Mouse (Mus musculus) retina, postnatal 1 day (tissue): ENCODE data around the gene Slc35b2.

Experiments used
- DNase-seq: peaks from one replicate; pipeline ENCODE4 v3.0.0-alpha.2; 2012

Gene Slc35b2

DNA sequence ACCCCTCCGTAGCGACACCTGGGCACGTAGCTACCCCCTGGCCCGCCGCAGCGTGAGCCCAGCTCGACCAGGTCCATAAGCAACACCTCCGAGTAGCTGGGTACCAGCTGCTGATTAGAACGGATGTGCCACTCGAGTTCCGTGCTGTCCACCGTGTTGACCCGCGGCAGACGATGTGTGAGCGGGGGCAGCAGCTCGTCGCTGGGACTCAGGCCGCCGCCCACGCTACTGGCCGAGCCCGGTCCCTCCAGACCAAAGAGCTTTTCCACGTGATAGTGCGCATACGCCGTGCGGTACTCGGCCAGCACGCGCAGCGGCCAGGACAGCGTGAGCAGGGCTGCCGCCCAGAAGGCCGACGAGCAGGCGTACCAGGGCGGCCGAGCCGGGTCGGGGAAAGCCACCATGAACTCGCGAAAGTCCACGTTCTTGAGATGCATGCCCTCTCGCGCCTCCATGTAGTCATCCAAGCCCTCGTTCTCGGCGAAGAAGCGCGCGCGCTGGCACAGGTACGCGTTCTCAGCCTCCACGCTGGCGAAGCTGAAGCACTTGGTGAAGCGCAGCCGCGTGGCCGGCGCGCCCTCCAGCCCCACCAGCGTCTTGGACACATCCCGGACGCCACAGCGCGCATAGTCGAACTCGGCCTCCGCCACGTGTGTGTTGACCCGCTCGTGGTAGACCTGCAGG lies 18.3 kb upstream of the Slc35b2 start:
- DNase-seq = peak; percentile 51

DNA sequence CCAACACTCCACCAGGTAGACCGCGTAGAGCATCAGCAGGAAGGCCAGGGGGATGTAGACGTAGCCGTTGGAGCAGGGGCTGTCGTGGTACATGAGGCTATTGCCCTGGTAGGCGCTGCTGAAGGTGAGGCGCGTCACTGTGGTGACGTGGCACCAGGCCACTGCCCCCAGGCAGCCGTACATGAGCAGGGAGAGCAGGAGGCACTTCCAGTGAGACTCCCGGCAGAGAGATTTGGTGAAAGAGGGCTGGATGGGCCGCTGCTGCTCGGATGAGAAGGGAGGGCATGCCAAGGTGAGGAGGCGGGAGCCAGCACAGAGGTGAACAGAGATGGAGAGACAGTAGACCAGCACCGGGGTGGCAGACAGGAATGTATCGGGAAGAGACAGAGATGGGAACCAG lies 16.7 kb upstream of the Slc35b2 start:
- DNase-seq = no peak

DNA sequence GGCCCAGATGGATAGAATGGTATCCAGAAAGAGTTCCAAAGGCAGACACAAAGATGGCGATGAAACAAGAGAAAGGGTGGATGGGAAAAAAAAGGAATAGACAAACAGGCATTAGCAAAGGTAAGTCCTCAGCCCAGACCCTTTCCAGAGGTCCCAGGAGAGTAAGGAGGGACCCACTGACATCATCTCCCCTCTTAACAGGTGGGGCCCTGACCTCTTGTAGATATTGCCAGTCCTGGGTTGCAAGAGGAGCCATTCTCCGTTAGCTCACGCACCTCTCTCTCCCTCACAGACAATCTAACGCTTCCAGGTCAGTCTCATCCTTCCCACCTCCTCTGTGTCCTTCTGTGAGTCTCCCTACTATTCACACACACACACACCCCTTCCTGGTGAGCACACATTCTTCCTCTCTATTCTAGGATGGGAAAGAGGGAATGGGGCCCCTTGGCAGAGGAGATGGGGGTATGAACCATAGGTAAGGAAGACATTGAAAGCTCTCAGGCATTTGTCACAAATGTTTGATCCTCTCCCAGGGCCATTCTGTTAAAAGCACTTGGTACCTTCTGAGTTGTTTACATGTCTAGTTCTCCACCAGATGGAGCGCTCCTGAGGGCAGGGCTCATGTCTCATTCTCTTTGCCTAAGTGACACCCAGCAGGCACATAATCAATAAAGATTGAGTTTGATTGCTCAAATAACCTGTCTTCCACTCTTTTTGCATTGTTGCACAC lies 16.0 kb upstream of the Slc35b2 start:
- no peak for DNase-seq

DNA sequence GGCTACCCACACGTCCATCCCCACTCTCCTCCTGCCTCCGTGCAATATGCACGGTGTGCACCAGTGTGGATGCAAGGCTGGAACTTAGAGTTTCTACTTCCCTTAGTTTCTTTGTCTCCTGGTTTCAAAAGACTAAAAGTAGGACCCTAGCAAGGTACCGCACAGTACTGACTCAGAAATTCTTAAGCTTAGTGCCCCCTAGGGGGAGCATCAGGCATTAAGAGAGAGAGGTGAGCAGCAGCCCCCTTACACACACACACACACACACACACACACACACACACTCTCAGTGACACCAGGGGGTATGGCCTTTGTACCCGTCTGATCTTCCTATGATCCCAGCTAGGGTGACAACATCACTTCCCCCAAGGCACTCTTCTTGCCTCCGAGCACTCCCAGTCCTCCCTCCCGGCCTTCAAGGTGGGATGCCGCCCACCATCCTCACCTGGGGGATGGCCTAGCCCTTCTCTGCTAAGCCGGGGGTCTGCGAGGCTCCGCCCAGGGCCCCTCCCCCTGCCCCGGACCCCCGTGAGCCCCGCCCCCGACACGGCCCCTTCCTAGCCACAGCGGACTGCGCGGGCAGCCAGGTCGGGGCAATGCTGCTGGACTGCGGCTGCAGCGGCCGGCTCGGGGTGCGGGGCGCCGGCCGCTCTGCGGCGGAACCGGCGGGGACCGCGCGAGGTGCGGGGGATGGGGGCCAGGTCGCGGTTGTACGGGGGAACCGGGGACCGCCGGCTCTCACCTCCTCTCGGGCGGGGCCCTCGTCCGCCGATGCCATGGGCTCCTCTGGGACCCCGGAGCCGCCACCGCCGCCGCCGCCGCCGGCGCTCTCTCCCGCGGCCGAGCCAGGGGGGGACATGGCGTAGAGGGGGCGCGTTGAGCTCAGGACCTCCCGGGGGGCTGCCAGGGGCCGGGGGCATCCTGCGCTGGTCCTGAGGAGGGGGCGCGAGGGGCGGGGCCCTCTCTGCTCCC lies 14.8 kb upstream of the Slc35b2 start:
- peak; percentile 80 for DNase-seq

DNA sequence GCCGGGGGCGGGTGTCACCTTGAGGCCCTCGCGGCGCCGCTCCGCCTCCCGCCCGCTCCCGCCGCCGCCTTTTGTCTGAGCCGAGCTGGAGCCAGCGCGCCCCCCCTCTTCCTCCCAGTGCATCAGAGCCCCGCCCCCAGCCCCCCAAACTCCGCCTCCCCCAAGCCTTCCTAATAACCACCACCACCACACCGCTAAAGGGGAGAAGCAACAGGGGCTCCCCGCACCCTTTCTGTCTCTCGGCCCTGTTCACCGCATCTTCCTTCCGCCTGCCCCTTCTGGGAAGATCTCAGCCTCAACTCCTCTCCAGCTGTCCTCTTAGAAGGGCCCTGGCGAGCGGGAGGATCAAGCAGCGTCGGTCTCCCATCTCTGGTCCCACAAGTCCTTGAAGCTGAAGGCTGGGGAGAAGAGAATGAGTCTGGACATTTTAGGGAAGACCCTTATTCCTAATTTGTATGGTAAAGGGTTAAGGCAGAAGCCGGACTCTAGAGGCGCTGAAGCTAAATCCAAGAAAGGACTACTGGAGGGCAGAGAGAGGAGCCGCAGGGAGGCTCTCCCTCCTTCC lies 14.0 kb upstream of the Slc35b2 start, which contains the start of gene Tmem151b:
Gene Tmem151b, minus strand, starts transcription at position 61 of the 565 bp plus-strand sequence.
- peak; percentile 74 for DNase-seq

DNA sequence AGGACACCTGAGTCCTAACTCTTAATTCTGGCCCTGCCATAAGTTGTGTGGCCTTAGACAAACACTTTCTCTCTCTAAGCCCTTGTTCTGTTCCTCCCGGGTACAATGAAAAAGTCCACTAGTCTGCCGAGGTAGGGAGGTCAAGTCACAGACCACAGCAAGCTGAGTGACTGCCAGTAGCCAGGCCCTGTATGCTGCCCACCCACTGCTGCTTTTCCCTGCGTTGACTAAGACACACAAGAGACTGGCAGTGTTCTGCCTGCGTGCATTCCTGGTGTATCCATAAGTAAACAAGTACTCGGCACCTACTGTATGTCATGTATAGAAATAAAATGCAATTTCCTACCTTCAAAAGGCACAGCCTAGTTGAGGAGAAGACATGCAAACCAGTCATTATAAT lies 13.4 kb upstream of the Slc35b2 start:
- DNase-seq = no peak

DNA sequence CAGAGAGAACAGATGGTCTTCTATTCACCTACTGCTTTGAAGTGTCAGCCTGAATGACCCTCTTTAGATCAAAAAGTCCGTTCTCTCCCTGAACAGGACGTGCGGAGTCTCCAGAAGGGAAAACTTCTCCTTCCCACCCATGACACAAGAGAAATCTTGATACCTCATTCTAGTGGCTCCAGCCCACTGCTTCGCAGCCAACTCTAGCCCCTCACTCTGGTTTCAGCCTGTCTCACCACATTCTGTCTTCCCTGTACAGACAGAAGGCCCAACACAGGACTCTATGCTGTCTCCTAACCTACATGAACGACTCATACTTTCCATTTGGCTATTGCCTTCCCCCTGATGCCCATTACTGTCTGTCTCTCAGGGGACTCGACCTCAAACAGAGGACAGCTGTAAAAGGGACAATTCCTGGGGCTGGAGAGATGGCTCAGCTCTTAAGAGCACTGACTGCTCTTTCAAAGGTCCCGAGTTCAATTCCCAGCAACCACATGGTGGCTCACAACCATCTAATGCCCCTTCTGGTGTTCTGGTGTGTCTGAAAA lies 12.4 kb upstream of the Slc35b2 start:
- no peak for DNase-seq

DNA sequence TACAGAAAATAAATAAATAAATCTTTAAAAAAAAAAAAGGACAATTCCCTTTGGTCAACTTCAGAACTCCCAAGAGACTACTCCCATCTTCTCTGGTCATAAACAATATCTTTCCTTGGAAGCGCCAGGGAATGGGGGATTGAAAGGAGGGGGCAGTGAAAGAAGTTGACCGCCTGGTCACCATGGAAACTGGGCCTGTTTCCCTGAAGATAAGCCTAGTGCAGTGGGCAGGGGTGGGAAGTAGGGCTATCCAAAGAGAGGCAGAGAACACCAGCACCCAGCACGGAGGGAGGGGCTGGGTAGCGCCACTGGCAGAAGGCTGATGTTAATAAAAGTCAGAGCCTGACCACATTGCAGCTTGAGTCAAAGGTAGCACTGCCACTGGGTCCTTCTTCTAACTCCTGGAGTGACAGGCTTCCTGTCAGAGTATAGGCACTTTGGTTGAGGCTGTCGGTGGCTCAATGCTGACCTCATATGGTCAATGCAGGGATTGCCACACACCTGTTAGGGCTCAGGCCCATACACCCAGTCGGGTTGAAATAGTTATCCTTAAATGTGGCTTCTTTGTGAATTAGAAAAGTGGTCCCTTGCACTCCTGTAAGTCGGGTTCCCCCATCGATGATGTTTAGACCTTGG lies 11.7 kb upstream of the Slc35b2 start:
- peak; percentile 82 for DNase-seq

DNA sequence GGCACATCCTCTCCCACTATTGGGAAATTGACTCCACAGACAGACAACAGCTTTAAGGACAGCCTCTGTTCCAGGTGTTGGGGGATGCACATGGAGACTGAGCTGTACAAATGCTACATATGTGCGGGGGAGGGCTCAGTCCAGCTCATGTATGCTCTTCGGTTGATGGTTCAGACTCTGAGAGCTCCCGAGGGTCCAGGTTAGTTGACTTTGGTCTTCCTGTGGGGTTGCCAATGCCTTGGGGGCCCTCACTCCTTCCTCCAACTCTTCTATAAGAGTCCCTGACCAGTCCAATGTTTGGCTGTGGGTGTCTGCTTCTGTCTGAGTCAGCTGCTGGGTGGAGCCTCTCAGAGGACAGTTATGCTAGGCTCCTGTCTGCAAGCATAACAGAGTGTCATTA lies 10.6 kb upstream of the Slc35b2 start:
- DNase-seq = no peak

DNA sequence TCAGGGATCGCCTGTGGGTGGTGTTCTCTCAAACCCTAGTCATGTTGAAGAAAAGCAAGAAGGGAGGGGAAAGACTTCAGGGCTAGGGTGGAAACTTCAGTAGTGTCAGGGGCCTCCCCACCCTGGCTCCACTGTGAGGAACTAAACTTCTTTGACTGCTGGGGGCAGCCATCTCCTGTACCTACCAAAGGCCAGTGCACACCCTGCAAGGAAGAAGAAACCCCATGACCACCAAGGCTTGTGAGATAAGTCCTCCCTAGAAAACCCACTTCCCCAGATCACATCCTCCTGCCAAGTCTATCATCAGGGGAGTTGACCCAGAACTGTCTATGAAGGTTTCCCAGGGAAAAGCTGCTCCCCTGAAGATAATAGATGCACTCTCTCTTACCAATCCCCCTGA lies 9.3 kb upstream of the Slc35b2 start:
- DNase-seq = no peak

DNA sequence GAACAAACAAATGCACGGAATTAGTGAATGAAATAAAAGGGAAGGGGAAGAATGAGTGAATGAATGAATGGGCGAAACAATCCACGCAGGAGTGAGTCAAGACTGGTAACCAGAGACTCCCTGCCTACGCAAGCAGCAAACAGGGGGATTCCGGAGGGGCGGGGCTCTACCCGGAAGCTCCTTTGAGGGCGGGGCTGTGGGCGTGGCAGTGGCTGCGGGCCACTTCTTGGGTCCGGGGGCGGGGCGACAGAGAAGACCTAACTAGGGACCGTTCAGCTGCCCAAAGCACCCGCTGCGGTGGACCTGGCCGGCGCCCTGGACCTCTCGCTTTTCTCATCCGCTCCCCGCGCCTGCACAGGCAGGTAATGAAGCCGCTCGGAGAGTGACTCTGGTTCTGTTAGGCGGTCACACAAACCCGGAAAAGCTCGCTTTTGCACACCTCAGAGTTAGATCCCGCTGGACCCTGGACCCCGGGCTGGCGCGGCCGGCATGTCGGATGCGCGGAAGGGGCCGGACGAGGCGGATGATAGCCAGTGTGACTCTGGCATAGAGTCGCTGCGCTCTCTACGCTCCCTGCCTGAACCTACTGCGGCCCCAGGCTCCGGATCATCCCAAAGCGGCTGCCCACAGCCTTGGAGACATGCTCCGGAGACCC lies 8.1 kb upstream of the Slc35b2 start, which contains the start of gene Nfkbie:
Gene Nfkbie, plus strand, starts transcription at position 252 of the 655 bp plus-strand sequence.
- peak; percentile 95 for DNase-seq

DNA sequence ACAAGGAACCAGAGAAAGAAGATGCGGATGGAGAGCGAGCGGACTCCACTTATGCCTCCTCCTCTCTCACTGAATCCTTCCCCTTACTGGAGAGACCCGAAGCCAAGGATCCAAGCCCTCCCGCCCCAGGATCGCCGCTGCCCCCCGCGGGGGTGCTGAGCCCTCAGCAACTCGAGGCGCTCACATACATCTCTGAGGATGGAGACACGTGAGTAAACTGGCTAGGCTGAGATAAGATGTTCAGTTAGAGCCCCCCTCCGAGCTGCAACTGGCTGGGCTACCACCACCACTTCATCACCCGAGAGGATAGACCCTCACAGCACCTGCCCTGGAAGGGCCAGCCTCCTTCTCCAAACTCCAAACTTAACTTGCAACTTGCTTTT lies 7.6 kb upstream of the Slc35b2 start:
- DNase-seq = no peak

DNA sequence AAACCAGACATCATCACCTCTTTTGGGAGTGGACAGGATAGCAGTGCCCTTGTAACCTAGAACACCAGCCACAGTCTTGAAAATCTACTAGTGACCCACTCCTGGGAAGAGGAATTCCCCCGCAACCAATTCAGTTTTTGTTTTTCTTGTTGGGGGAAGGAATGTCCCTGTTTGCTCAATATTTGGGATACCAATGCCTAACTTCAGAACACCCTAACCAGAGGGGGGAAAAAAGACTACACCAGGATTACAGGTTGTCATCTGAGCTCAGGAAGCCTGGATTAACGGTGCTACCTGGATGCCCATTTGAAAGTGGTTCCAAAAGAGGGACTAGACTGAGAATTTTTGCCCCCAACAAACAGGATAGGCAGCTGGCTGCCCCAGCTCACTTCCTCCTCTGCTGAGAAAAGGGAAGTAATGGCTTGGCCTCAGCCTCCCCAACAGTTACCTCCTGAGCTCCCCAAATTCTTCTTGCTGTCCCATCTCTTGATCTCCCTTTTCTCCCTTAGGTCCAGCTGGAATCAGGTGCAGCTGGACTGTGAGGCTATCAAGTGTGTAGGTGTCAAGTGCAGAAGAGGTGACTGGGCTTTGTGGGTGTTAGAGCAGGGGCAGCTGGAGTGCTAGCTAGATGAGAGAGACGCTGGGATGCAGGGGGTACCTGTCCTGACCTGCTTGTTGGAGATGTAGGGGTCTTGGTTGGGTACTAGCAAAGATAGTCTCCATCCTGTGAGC lies 7.0 kb upstream of the Slc35b2 start:
- no peak for DNase-seq

DNA sequence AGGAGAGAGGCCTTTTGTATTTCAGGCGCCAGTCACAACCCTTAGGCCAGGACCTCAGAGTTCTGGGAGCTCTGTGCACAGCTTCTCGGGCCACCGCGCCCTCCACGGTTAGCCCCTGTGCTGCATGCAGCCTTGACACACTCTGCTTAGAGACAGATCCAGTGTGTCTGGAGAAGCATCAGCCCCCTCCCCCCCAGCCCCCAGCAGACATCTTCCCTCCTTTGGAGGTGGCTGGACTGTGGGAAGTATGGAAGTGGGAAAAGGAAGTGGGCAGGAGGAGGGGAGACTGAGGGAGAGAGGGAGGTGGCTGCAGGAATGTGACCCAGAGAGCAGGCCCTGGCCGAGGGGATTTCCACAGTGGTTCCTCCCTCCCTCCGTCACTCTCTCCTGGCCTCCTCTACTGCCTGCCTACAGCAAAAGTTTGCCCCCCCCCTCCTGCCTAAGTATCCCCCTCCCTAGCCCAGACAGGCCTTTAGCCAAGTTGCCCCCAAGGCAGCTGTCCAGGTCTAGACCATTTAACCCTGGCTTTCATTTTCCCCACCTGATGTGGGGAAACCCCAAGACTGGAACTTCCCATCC lies 6.3 kb upstream of the Slc35b2 start:
- DNase-seq = no peak

DNA sequence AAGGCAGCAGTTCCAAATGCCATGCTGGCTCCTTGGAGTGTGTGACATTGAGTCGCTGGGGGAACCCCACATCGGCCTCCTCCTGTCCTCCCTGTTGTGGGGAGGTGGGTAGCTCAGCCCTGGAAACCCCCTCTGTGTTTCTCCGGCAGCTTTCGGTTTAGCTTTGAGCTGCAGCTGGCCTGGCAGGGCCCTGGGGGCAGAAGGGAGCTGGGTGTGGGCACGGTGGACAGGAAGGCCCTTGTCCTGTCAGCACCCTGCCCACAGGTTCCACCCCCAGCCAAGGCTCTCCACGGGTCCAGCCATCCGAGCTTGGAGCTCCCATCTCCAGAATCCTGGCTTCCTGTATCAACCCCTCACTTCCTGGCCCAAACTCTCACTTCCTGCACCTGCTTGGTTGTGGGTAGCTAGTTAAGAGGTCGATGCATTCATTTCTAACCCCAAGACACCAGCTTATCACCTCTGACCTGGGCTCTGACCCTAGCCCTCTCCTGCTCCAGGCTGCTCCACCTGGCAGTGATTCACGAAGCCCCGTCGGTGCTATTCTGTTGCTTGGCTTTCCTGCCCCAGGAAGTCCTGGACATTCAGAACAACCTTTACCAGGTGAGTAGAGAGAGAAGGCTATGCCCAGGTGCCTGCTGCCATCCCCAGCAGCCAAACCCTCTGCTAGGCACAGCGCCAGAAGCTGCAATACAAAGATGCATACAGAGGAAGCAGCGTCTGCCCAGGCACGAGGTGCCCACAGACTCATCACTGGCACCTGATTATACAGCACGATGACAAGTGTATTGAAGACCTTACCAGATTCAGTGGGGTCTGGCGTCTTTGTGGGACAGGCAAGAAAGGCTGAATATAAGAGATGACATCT lies 5.4 kb upstream of the Slc35b2 start:
- no peak for DNase-seq

DNA sequence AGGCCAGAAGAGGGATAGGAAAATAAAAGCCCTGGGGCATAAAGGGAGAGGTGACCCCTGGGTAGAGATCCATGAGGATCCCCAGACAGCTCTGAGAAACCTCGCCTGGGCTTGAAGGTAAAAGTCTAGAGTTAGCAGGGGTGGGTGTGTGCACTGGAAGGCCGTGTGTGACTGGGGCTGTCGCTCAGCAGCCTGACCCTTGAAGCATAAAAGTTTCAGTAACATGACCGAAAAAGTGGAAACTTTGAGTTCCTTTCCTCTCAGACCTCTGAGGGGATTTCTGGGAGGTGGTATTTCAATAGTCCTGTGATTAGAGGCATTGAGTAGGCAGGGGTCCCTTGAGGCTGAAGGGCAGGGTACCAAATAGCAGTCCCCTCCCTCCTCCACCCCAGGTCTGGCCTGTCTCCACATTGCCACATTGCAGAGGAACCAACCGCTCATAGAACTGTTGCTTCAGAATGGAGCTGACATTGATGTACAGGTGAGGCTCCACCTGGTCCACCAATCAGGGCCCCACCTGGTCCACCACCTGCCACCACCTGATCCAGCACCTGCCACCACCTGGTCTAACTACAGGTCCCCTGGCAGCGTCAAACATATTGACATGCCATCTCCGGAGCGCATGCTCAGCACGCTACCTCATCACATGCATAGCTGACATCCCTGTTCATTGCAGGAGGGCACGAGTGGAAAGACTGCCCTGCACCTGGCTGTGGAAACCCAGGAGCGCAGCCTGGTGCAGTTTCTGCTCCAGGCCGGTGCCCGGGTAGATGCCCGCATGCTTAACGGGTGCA lies 3.7 kb upstream of the Slc35b2 start:
- no peak for DNase-seq

DNA sequence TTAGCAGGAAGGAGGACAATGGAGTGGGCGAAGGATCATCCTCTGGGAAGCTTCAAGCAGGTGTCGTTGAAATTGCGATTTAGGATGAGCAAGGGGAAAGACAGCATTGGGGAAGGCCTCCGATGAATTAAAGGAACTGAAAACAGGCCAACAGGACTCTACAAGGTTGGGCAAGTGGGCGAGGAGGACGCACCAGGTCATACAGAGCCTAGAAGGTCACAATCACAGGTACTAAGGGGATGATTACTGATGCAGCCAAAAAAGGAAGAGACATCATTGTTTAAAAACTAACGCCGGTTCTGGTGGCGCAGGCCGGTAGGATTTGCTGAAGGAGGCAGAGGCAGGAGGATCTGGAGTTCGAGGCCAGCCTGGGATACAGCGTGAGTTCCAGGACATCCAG lies 458 bp upstream of the Slc35b2 start:
- no peak for DNase-seq

DNA sequence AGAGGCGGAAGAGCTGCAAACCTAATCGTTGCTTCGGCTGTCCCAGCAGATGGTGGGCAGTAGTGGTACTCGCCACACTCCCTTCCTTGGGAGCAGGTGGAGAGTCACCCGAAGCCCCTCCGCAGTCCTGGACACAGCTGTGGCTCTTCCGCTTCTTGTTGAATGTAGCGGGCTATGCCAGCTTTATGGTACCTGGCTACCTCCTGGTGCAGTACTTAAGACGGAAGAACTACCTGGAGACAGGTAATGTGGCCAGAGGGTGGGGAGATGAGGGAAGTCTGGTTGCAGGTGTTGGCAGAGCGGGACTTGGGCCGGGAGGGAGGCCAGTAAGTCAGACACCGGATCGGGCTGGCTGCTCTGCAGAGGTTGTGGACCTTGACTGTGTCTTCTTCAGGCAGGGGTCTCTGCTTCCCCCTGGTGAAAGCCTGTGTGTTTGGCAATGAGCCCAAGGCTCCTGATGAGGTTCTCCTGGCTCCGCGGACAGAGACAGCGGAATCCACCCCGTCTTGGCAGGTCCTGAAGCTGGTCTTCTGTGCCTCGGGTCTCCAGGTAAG lies 934 bp downstream of the Slc35b2 start:
- DNase-seq = peak; percentile 38
